Mouse (Mus musculus): ENCODE measurements around the gene Cox5a. TPM values are rescaled to one million over a fixed set of nuclear protein-coding genes. Genes with fewer than 3 reads are reported as not detected.

Cox5a gene
- polyA plus RNA-seq, 1 experiment from 2014 or later: 531 TPM

- H3K9ac ChIP-seq: no peak overlapping the region
- H3K27ac ChIP-seq: no peak overlapping the region
- no peaks in the 10 kb centered on the region for H3K27me3 ChIP-seq
- no peak overlapping the region for H3K4me3 ChIP-seq
- peaks cover 31% of the 10 kb centered on the region for H3K36me3 ChIP-seq
- ATAC-seq (ENCODE audit: insufficient number of reproducible peaks, insufficient read depth, low FRiP score, low TSS enrichment): no peak
- no peaks in the 10 kb centered on the region for H3K9me3 ChIP-seq
- no peak overlapping the region for H3K4me2 ChIP-seq (replicated peaks)
- 70% methylated on average over 1 of the region's 1 CpGs for WGBS
- H3K4me1 ChIP-seq: peaks cover 3% of the 10 kb centered on the region; the same call in 1 of the 2 replicates
Observed at GRCm38 (mm10) chr9:57531946-57532345, 10.9 kb downstream of the Cox5a start.

- Histone ChIP-seq H3K4me3 (no peak overlapping the region), H3K36me3 (peaks cover 43% of the 10 kb centered on the region)
Observed at GRCm38 (mm10) chr9:57536362-57536761, 15.3 kb downstream of the Cox5a start.

GRCm38 (mm10) chr9:57537044-57537727 is 16.1 kb downstream of the Cox5a start, which contains the start of gene Fam219b:
Fam219b (plus strand) TSS chr9:57537528.
- H3K4me3 ChIP-seq: peak within 1 kb of the TSS; percentile 88
- 1% methylated on average over 45 of the region's 45 CpGs for WGBS
- H3K27ac ChIP-seq: peak within 1 kb of the TSS; percentile 88
- H3K27me3 ChIP-seq: no peaks in the 10 kb centered on the region
- peak; percentile 85 for ATAC-seq (ENCODE audit: insufficient number of reproducible peaks, insufficient read depth, low FRiP score, low TSS enrichment)
- H3K9ac ChIP-seq: peak within 1 kb of the TSS; percentile 85
- peaks cover 38% of the 10 kb centered on the region for H3K36me3 ChIP-seq
- peak within 1 kb of the TSS; percentile 71 for H3K4me2 ChIP-seq (replicated peaks)
- H3K9me3 ChIP-seq: no peaks in the 10 kb centered on the region
- H3K4me1 ChIP-seq: peaks cover 16% of the 10 kb centered on the region

More at GRCm38 (mm10) chr9:57536362-57536761, 15.3 kb downstream of the Cox5a start:
- H3K27ac ChIP-seq: no peak overlapping the region
- no peak overlapping the region for H3K9ac ChIP-seq
- H3K4me1 ChIP-seq: peaks cover 16% of the 10 kb centered on the region
- ATAC-seq (ENCODE audit: insufficient number of reproducible peaks, insufficient read depth, low FRiP score, low TSS enrichment): no peak
- no peaks in the 10 kb centered on the region for H3K9me3 ChIP-seq
- H3K27me3 ChIP-seq: no peaks in the 10 kb centered on the region
- 84% methylated on average over 5 of the region's 5 CpGs for WGBS
- H3K4me2 ChIP-seq (replicated peaks): no peak overlapping the region

GRCm38 (mm10) chr9:57537728-57538181 is 16.7 kb downstream of the Cox5a start:
- peaks cover 38% of the 10 kb centered on the region for H3K36me3 ChIP-seq
- WGBS: under 1% methylated on average over 24 of the region's 24 CpGs
- H3K9ac ChIP-seq: peak overlapping the region; percentile 85
- no peaks in the 10 kb centered on the region for H3K27me3 ChIP-seq
- H3K4me3 ChIP-seq: peak overlapping the region; percentile 88
- H3K9me3 ChIP-seq: no peaks in the 10 kb centered on the region
- H3K27ac ChIP-seq: peak overlapping the region; percentile 88
- H3K4me2 ChIP-seq (replicated peaks): peak overlapping the region; percentile 71
- peaks cover 16% of the 10 kb centered on the region for H3K4me1 ChIP-seq
- ATAC-seq (ENCODE audit: insufficient number of reproducible peaks, insufficient read depth, low FRiP score, low TSS enrichment): peak; percentile 63; the same call in 1 of the 2 replicates

- Histone ChIP-seq H3K4me2 (replicated peaks) (no peak overlapping the region), H3K27ac (no peak overlapping the region), H3K36me3 (peaks cover 43% of the 10 kb centered on the region), H3K4me3 (no peak overlapping the region), H3K9ac (no peak overlapping the region), H3K9me3 (no peaks in the 10 kb centered on the region), H3K27me3 (no peaks in the 10 kb centered on the region), H3K4me1 (peaks cover 16% of the 10 kb centered on the region)
- no peak for ATAC-seq (ENCODE audit: insufficient number of reproducible peaks, insufficient read depth, low FRiP score, low TSS enrichment)
- WGBS: 86% methylated on average over 2 of the region's 2 CpGs
Observed at GRCm38 (mm10) chr9:57539550-57539949, 18.5 kb downstream of the Cox5a start.

- no peak overlapping the region for H3K27ac ChIP-seq
- H3K9me3 ChIP-seq: no peaks in the 10 kb centered on the region
- WGBS: 14% methylated on average over 1 of the region's 1 CpGs
- ATAC-seq (ENCODE audit: insufficient number of reproducible peaks, insufficient read depth, low FRiP score, low TSS enrichment): no peak
- H3K9ac ChIP-seq: no peak overlapping the region
- no peak overlapping the region for H3K4me2 ChIP-seq (replicated peaks)
- no peaks in the 10 kb centered on the region for H3K27me3 ChIP-seq
- peaks cover 16% of the 10 kb centered on the region for H3K4me1 ChIP-seq
- no peak overlapping the region for H3K4me3 ChIP-seq
- peaks cover 60% of the 10 kb centered on the region for H3K36me3 ChIP-seq
Observed at GRCm38 (mm10) chr9:57541312-57541711, 20.2 kb downstream of the Cox5a start.

- WGBS: 76% methylated on average over 3 of the region's 3 CpGs
- Histone ChIP-seq H3K4me3 (no peak overlapping the region), H3K9ac (no peak overlapping the region), H3K9me3 (no peaks in the 10 kb centered on the region), H3K4me2 (replicated peaks) (no peak overlapping the region), H3K36me3 (peaks cover 85% of the 10 kb centered on the region), H3K4me1 (peaks cover 3% of the 10 kb centered on the region; the same call in 1 of the 2 replicates), H3K27ac (no peak overlapping the region), H3K27me3 (no peaks in the 10 kb centered on the region)
- ATAC-seq (ENCODE audit: insufficient number of reproducible peaks, insufficient read depth, low FRiP score, low TSS enrichment): no peak
Observed at GRCm38 (mm10) chr9:57543951-57544350, 22.9 kb downstream of the Cox5a start.

GRCm38 (mm10) chr9:57547287-57547686 is 26.2 kb downstream of the Cox5a start:
- Histone ChIP-seq H3K27ac (no peak overlapping the region), H3K36me3 (peaks cover 80% of the 10 kb centered on the region), H3K4me2 (replicated peaks) (no peak overlapping the region), H3K4me3 (no peak overlapping the region), H3K9ac (no peak overlapping the region), H3K4me1 (peaks cover 6% of the 10 kb centered on the region), H3K27me3 (no peaks in the 10 kb centered on the region), H3K9me3 (no peaks in the 10 kb centered on the region)
- ATAC-seq (ENCODE audit: insufficient number of reproducible peaks, insufficient read depth, low FRiP score, low TSS enrichment): no peak
- WGBS: 86% methylated on average over 5 of the region's 5 CpGs

GRCm38 (mm10) chr9:57547869-57548268 is 26.8 kb downstream of the Cox5a start:
- no peak overlapping the region for H3K27ac ChIP-seq
- H3K27me3 ChIP-seq: no peaks in the 10 kb centered on the region
- H3K9me3 ChIP-seq: no peaks in the 10 kb centered on the region
- no peak overlapping the region for H3K4me2 ChIP-seq (replicated peaks)
- peaks cover 74% of the 10 kb centered on the region for H3K36me3 ChIP-seq
- H3K4me1 ChIP-seq: peaks cover 6% of the 10 kb centered on the region
- WGBS: 92% methylated on average over 11 of the region's 11 CpGs
- ATAC-seq (ENCODE audit: insufficient number of reproducible peaks, insufficient read depth, low FRiP score, low TSS enrichment): no peak
- no peak overlapping the region for H3K9ac ChIP-seq
- no peak overlapping the region for H3K4me3 ChIP-seq

GRCm38 (mm10) chr9:57549186-57549585 is 28.1 kb downstream of the Cox5a start:
- Histone ChIP-seq H3K4me3 (no peak overlapping the region), H3K27me3 (no peaks in the 10 kb centered on the region), H3K9me3 (no peaks in the 10 kb centered on the region), H3K4me2 (replicated peaks) (no peak overlapping the region), H3K27ac (no peak overlapping the region), H3K36me3 (peaks cover 62% of the 10 kb centered on the region), H3K9ac (no peak overlapping the region), H3K4me1 (peaks cover 6% of the 10 kb centered on the region)
- WGBS: 93% methylated on average over 4 of the region's 4 CpGs
- ATAC-seq (ENCODE audit: insufficient number of reproducible peaks, insufficient read depth, low FRiP score, low TSS enrichment): no peak

GRCm38 (mm10) chr9:57550126-57550862 is 29.2 kb downstream of the Cox5a start:
- no peak overlapping the region for H3K4me3 ChIP-seq
- H3K4me2 ChIP-seq (replicated peaks): no peak overlapping the region
- 87% methylated on average over 11 of the region's 11 CpGs for WGBS
- H3K36me3 ChIP-seq: peaks cover 51% of the 10 kb centered on the region
- no peak for ATAC-seq (ENCODE audit: insufficient number of reproducible peaks, insufficient read depth, low FRiP score, low TSS enrichment)
- no peaks in the 10 kb centered on the region for H3K27me3 ChIP-seq
- H3K9ac ChIP-seq: no peak overlapping the region
- H3K9me3 ChIP-seq: no peaks in the 10 kb centered on the region
- H3K27ac ChIP-seq: no peak overlapping the region
- H3K4me1 ChIP-seq: peaks cover 6% of the 10 kb centered on the region

Measured in embryonic facial prominence, embryonic 12.5 days (tissue).